Mouse (Mus musculus): Measurements from ENCODE around the gene Isl1. TPM values are rescaled to one million over a fixed set of nuclear protein-coding genes. Genes with fewer than 3 reads are reported as not detected.
A peak's percentile ranks its signal among the peaks of the same experiment; 100 is the strongest.

Isl1 gene
- total RNA-seq (2021), result under 1 TPM; 0.55 to 0.81 TPM

- DNase-seq, result peak; percentile 66
Observed at GRCm38 (mm10) chr13:116309584-116310462, at the start of gene Isl1. Isl1 (minus strand) TSS chr13:116309689.

- no peak for DNase-seq
Observed at GRCm38 (mm10) chr13:116335763-116336162, 26.3 kb upstream of the Isl1 start.

- DNase-seq, result no peak
Observed at GRCm38 (mm10) chr13:116313636-116314530, 4.4 kb upstream of the Isl1 start.

- no peak for DNase-seq
Observed at GRCm38 (mm10) chr13:116311871-116312720, 2.6 kb upstream of the Isl1 start.

GRCm38 (mm10) chr13:116311011-116311410 lies 1.5 kb upstream of the Isl1 start:
- DNase-seq, result no peak

GRCm38 (mm10) chr13:116310463-116310765 lies 925 bp upstream of the Isl1 start:
- DNase-seq, result no peak

GRCm38 (mm10) chr13:116308933-116309583 lies 431 bp downstream of the Isl1 start:
- DNase-seq, result no peak

- no peak for DNase-seq
Observed at GRCm38 (mm10) chr13:116308121-116308932, 1.2 kb downstream of the Isl1 start.

GRCm38 (mm10) chr13:116306591-116306990 lies 2.9 kb downstream of the Isl1 start:
- DNase-seq, result no peak

- no peak for DNase-seq
Observed at GRCm38 (mm10) chr13:116305721-116306120, 3.8 kb downstream of the Isl1 start.

- no peak for DNase-seq
Observed at GRCm38 (mm10) chr13:116304713-116305470, 4.6 kb downstream of the Isl1 start.

GRCm38 (mm10) chr13:116303766-116304165 lies 5.7 kb downstream of the Isl1 start:
- no peak for DNase-seq

- DNase-seq, result no peak
Observed at GRCm38 (mm10) chr13:116302861-116303260, 6.6 kb downstream of the Isl1 start.

- DNase-seq, result no peak
Observed at GRCm38 (mm10) chr13:116301706-116302105, 7.8 kb downstream of the Isl1 start.

GRCm38 (mm10) chr13:116299241-116299640 lies 10.2 kb downstream of the Isl1 start:
- DNase-seq, result no peak

- no peak for DNase-seq
Observed at GRCm38 (mm10) chr13:116298641-116299170, 10.8 kb downstream of the Isl1 start.

- no peak for DNase-seq
Observed at GRCm38 (mm10) chr13:116298001-116298400, 11.5 kb downstream of the Isl1 start.

- DNase-seq, result no peak
Observed at GRCm38 (mm10) chr13:116297048-116297811, 12.3 kb downstream of the Isl1 start.

- no peak for DNase-seq
Observed at GRCm38 (mm10) chr13:116295401-116295800, 14.1 kb downstream of the Isl1 start.

Measured in heart, postnatal 4 days (tissue).